Mouse (Mus musculus) brain, embryonic 14.5 days (tissue): ENCODE measurements around the gene Tmigd1. TPM values are rescaled to one million over a fixed set of nuclear protein-coding genes. Genes with fewer than 3 reads are reported as not detected.

Experiments
- DNase-seq: peaks from one replicate; pipeline ENCODE4 v3.0.0-alpha.2; 2011; ENCODE audit warnings: low read depth
- CTCF ChIP-seq: fragments of 200-500 bp; IDR thresholded peaks from 2 replicates; pipeline ENCODE4 v1.5.1; 2012; ENCODE audit warnings: inconsistent platforms, mild to moderate bottlenecking, moderate library complexity, borderline replicate concordance; ENCODE audit not compliant: insufficient read depth, insufficient read length; ENCODE audit errors: extremely low read depth
- POLR2A ChIP-seq: fragments of 200-500 bp; IDR thresholded peaks from 2 replicates; pipeline ENCODE4 v1.6.1; 2012; ENCODE audit warnings: mild to moderate bottlenecking, inconsistent platforms, borderline replicate concordance; ENCODE audit not compliant: poor library complexity, insufficient read depth, insufficient read length, severe bottlenecking; ENCODE audit errors: extremely low read depth
- polyA plus RNA-seq: library from polyadenylated mRNA; depleted of rRNA; stranded (reverse); fragments of >200 nt; gene quantifications from 2 replicates; pipeline ENCODE4 v1.2.3, GENCODE M21; 2012; rRNA removed

Gene Tmigd1
- polyA plus RNA-seq, 1 experiment, result not detected

DNA sequence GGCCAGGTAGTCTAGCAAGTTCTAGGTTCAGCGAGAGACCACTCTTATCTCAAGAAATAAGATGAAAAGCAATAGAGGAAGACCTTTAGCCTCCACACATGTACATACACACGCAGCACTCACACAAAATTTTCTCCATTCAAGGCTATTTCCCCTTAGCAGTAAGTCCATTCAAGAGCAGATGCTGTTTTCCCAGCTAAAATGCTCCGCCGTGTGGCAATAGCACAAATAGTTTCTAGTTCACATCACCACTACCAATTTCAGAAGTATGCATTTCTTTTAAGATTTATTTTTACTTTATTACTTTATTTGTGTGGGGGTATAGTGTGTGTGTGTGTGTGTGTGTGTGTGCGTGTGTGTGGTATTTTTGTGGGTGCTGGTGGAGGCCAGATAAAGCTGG is 34.6 kb downstream of the Tmigd1 start:
- TF ChIP-seq POLR2A, result no peak
- no peak for DNase-seq

DNA sequence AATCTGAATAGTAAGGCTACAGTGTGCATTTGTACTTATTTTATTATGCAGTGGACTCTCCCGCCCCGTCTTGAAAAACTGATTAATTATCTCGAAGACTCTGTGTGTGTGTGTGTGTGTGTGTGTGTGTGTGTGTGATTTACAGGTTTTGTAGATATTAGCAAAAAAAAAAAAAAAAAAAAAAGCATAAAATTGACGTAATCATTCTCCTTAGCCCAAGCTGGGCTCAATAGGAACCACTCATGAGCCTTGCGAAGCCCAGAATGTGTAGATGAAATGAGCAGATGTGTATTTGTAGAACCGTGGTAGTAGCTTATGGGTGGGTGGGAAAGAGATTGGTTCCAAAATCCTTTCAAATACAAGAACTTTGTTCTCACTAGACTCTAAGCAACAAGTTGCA is 42.9 kb downstream of the Tmigd1 start:
- DNase-seq, result no peak
- TF ChIP-seq POLR2A (no peak), CTCF (no peak)

DNA sequence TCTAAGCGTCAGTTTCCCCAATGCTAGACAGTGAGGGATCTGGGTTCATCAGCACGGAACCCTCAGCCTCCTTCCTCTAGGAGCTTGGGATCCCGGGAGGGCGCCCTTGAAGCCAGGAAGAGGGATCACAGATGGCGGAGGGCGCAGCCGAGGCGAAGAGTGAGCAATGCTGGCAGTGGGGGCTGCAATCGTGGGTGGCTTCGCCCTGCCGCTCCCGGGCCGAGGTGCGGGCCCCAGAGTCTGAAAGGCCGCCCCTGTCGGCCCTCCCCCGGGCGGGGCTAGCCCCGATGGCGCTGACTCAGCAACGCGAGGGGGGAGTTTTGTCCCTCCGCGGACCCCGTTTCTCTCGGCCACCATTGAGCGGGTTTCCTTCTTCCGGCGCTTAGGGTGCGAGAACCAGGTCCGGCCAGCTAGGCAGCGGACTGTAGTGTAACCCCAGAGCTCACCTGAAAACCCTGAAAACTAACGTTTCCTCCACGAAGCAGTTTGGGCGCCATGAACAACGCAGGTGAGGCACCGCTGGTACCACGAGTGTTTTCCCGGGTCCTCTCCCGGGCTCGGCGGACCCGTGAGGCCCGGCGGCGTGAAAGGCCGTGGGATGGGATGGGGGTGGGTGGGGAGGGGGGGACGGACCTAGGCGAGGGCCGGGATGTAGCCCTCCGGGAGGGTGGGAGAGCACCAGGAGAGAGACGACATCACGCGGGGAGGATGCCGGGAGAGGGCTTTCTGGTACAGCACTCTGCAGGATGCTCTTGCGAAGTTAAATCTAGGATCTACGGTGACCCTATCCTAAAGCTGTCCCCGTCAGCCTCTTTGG is 43.6 kb downstream of the Tmigd1 start:
- TF ChIP-seq POLR2A (peak; percentile 62; the same call in 1 of the 2 replicates), CTCF (no peak)

DNA sequence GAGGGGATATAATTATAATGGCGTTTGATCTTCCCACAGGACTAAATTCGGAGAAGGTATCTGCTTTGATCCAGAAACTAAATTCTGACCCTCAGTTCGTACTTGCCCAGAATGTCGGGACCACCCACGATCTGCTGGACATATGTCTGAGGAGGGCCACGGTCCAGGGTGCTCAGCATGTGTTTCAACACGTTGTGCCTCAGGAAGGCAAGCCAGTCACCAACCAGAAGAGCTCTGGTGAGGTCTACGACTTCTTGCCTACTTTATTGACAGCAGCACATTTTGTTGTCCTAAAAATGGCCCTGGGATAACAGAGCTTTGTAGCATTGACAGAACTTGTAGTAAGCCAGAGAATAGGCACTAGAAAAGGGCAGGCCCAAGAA is 44.2 kb downstream of the Tmigd1 start:
- TF ChIP-seq POLR2A (no peak), CTCF (no peak)
- DNase-seq, result no peak

More for the DNA sequence above, 43.6 kb downstream of the Tmigd1 start:
- peak; percentile 93 for DNase-seq

DNA sequence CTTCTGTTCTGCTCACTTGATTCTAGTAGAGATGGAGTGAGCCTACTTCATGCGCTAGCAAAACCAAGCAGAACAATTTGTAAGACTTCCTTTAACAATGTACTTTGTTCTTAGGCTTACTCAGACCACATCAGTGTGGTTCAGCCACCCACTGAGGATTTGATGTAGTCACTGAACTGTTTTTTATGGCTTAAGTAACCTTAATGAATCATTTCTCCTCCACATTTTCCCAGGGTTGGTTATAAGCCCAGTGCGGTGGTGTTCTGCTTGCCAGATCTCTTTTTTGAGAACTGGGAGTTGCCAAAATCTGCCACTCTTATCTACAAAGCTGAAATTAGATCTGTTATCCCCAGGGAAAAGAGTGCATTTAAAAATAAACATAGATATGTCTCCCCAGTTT is 51.6 kb downstream of the Tmigd1 start:
- DNase-seq, result no peak
- TF ChIP-seq CTCF, result no peak

DNA sequence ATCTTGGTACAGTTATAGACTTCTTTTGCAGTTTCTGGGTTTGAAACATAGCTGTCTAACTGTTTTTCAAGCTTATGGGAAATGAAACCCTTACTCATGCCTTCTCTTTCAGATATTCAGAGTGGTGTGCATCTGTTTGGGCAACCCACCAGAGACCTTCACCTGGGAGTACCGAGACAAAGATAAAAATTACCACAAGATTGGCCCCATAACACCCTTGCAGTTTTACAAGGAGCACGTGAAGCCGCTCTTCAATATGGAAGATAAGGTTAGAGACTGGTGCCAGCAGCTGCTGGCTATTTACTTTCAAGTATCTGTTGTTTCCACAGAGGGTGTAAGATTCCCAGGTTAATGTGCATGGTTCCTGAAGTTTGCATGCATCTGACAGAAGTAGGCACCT is 63.7 kb downstream of the Tmigd1 start:
- TF ChIP-seq POLR2A (no peak), CTCF (no peak)
- DNase-seq, result no peak

Other genes starting within 250 kb of the Tmigd1 start
- 0.37 and 0.64 TPM in 2 replicates for gene Bhlha9, start 229.7 kb upstream of the Tmigd1 start, polyA plus RNA-seq
- gene Trarg1, start 222.4 kb upstream of the Tmigd1 start, polyA plus RNA-seq, result 0.10 and 0.14 TPM in 2 replicates
- 24.1 and 27.0 TPM in 2 replicates for gene Gosr1, start 138.6 kb upstream of the Tmigd1 start, polyA plus RNA-seq
- 15.4 and 19.2 TPM in 2 replicates for gene Cpd, start 55.1 kb upstream of the Tmigd1 start, polyA plus RNA-seq
- 42.6 and 64.5 TPM in 2 replicates for gene Blmh, start 22.6 kb downstream of the Tmigd1 start, polyA plus RNA-seq
- gene Slc6a4, start 96.4 kb downstream of the Tmigd1 start, polyA plus RNA-seq, result 5.6 and 9.4 TPM in 2 replicates
- gene Nsrp1, start 176.3 kb downstream of the Tmigd1 start, polyA plus RNA-seq, result 4.7 and 9.4 TPM in 2 replicates